Mouse (Mus musculus) CH12.LX (cell line): ENCODE results near the gene Glp2r. TPM values are rescaled to one million over a fixed set of nuclear protein-coding genes. Genes with fewer than 3 reads are reported as not detected.
A peak's percentile ranks its signal among the peaks of the same experiment; 100 is the strongest.

Experiments
- DNase-seq: peaks from one replicate; pipeline ENCODE4 v3.0.0-alpha.2; 2013; ENCODE audit errors: extremely low read depth
- H3K27ac ChIP-seq: 2 replicates; pipeline ENCODE4 v1.5.1; 2012; ENCODE audit warnings: low read depth, mild to moderate bottlenecking, control low read depth, moderate library complexity; ENCODE audit not compliant: insufficient read depth
- H3K27me3 ChIP-seq: replicated peaks from 2 replicates; pipeline ENCODE3; 2012; ENCODE audit warnings: inconsistent platforms
- H3K36me3 ChIP-seq, 2 experiments: replicated peaks in 1 of 2; 2 replicates each; pipeline versions ENCODE3 to v1.6.1; 2012; ENCODE audit warnings: inconsistent platforms in 1 of 2, low read length in 1 of 2, mild to moderate bottlenecking in 1 of 2, mixed read lengths in 1 of 2, moderate library complexity in 1 of 2; ENCODE audit not compliant: control insufficient read depth in 1 of 2, insufficient read depth in 1 of 2
- H3K4me1 ChIP-seq, 2 experiments: 2 replicates each; pipeline ENCODE4 v1.6.1; 2012; ENCODE audit warnings: inconsistent platforms in 1 of 2, moderate library complexity in 1 of 2; ENCODE audit not compliant: insufficient read depth in 2 of 2, control insufficient read depth in 1 of 2
- H3K4me2 ChIP-seq: 2 replicates; pipeline ENCODE4 v1.6.1; 2012; ENCODE audit warnings: low read depth, mild to moderate bottlenecking, control low read depth; ENCODE audit not compliant: poor library complexity, insufficient read depth, severe bottlenecking
- H3K4me3 ChIP-seq, 3 experiments: fragments of 150-350 bp in 1 of 3; sonication (generic) in 1 of 3; replicated peaks in 1 of 3; 2 replicates each; pipeline versions ENCODE3 to v1.5.1; 2011 to 2012; ENCODE audit warnings: low read depth in 2 of 3, low read length in 2 of 3, mild to moderate bottlenecking in 2 of 3, moderate library complexity in 2 of 3, control low read depth in 1 of 3, improper control_type of control experiment in 1 of 3, inconsistent platforms in 1 of 3, mixed read lengths in 1 of 3; ENCODE audit not compliant: poor library complexity in 1 of 3
- H3K79me2 ChIP-seq: replicated peaks from 2 replicates; pipeline ENCODE4 v1.6.1; 2012; ENCODE audit warnings: mild to moderate bottlenecking, moderate library complexity; ENCODE audit not compliant: control insufficient read depth, poor library complexity, insufficient read depth, severe bottlenecking; ENCODE audit errors: extremely low read depth
- H3K9ac ChIP-seq: 2 replicates; pipeline ENCODE4 v1.6.1; 2012; ENCODE audit warnings: low read depth, mild to moderate bottlenecking, control low read depth, moderate library complexity; ENCODE audit not compliant: insufficient read depth
- H3K9me3 ChIP-seq: replicated peaks from 2 replicates; pipeline ENCODE3; 2012; ENCODE audit warnings: low read length, inconsistent platforms, mixed read lengths
- CHD2 ChIP-seq: IDR thresholded peaks from 2 replicates; pipeline ENCODE4 v1.6.1; 2011; ENCODE audit warnings: low read length, improper control_type of control experiment
- CTCF ChIP-seq, 2 experiments: IDR thresholded peaks in 1 of 2; conservative IDR thresholded peaks in 1 of 2; 2 replicates each; pipeline ENCODE4 v1.5.1; 2011 to 2012; ENCODE audit warnings: low read depth in 2 of 2, low read length in 2 of 2, improper control_type of control experiment in 1 of 2, inconsistent platforms in 1 of 2, mild to moderate bottlenecking in 1 of 2, moderate library complexity in 1 of 2
- E2F4 ChIP-seq: IDR thresholded peaks from 2 replicates; pipeline ENCODE4 v1.6.1; 2011; ENCODE audit warnings: low read depth, low read length, improper control_type of control experiment; ENCODE audit not compliant: insufficient replicate concordance
- ELF1 ChIP-seq: IDR thresholded peaks from 2 replicates; pipeline ENCODE4 v1.6.1; 2014; ENCODE audit warnings: low read depth, mild to moderate bottlenecking, inconsistent platforms, low read length, improper control_type of control experiment
- EP300 ChIP-seq: IDR thresholded peaks from 2 replicates; pipeline ENCODE4 v1.6.1; 2011; ENCODE audit warnings: low read length, improper control_type of control experiment
- ETS1 ChIP-seq: conservative IDR thresholded peaks from 2 replicates; pipeline ENCODE4 v1.6.1; 2012; ENCODE audit warnings: low read depth, mild to moderate bottlenecking, inconsistent platforms, low read length, improper control_type of control experiment, moderate library complexity
- GABPA ChIP-seq: IDR thresholded peaks from 2 replicates; pipeline ENCODE4 v1.6.1; 2012; ENCODE audit warnings: low read depth, low read length, improper control_type of control experiment, inconsistent platforms; ENCODE audit not compliant: insufficient replicate concordance
- HCFC1 ChIP-seq: IDR thresholded peaks from 2 replicates; pipeline ENCODE4 v1.6.1; 2012; ENCODE audit warnings: low read depth, mild to moderate bottlenecking, inconsistent platforms, low read length, improper control_type of control experiment
- IRF4 ChIP-seq: IDR thresholded peaks from 2 replicates; pipeline ENCODE4 v1.6.1; 2014; ENCODE audit warnings: low read depth, mild to moderate bottlenecking, inconsistent platforms, low read length, improper control_type of control experiment
- JUND ChIP-seq: conservative IDR thresholded peaks from 2 replicates; pipeline ENCODE4 v1.6.1; 2011; ENCODE audit warnings: low read depth, low read length, improper control_type of control experiment
- KAT2A ChIP-seq: IDR thresholded peaks from 2 replicates; pipeline ENCODE4 v1.6.1; 2012; ENCODE audit warnings: low read length, improper control_type of control experiment, inconsistent platforms; ENCODE audit not compliant: insufficient replicate concordance
- MAZ ChIP-seq: IDR thresholded peaks from 2 replicates; pipeline ENCODE4 v1.6.1; 2012; ENCODE audit warnings: low read depth, mild to moderate bottlenecking, inconsistent platforms, low read length, improper control_type of control experiment, moderate library complexity
- MEF2A ChIP-seq: IDR thresholded peaks from 2 replicates; pipeline ENCODE4 v1.6.1; 2014; ENCODE audit warnings: low read depth, mild to moderate bottlenecking, inconsistent platforms, low read length, improper control_type of control experiment, borderline replicate concordance
- MYC ChIP-seq: IDR thresholded peaks from 2 replicates; pipeline ENCODE4 v1.6.1; 2011; ENCODE audit warnings: low read depth, mild to moderate bottlenecking, improper control_type of control experiment, low read length
- NELFE ChIP-seq: IDR thresholded peaks from 2 replicates; pipeline ENCODE4 v1.6.1; 2011; ENCODE audit warnings: low read depth, low read length, improper control_type of control experiment
- POLR2AphosphoS2 ChIP-seq: IDR thresholded peaks from 2 replicates; pipeline ENCODE4 v1.6.1; 2011; ENCODE audit warnings: low read depth, low read length, improper control_type of control experiment
- RAD21 ChIP-seq: IDR thresholded peaks from 2 replicates; pipeline ENCODE4 v1.6.1; 2011; ENCODE audit warnings: low read depth, mild to moderate bottlenecking, low read length, improper control_type of control experiment, moderate library complexity
- RCOR1 ChIP-seq: conservative IDR thresholded peaks from 2 replicates; pipeline ENCODE4 v1.6.1; 2012; ENCODE audit warnings: low read depth, mild to moderate bottlenecking, inconsistent platforms, low read length, improper control_type of control experiment
- SIN3A ChIP-seq: IDR thresholded peaks from 2 replicates; pipeline ENCODE4 v1.6.1; 2012; ENCODE audit warnings: low read length, improper control_type of control experiment, inconsistent platforms
- SMC3 ChIP-seq: IDR thresholded peaks from 2 replicates; pipeline ENCODE4 v1.6.1; 2011; ENCODE audit warnings: low read depth, low read length, improper control_type of control experiment
- TCF12 ChIP-seq: IDR thresholded peaks from 2 replicates; pipeline ENCODE4 v1.6.1; 2014; ENCODE audit warnings: low read depth, mild to moderate bottlenecking, inconsistent platforms, low read length, improper control_type of control experiment
- USF1 ChIP-seq: IDR thresholded peaks from 2 replicates; pipeline ENCODE4 v1.6.1; 2014; ENCODE audit warnings: low read depth, mild to moderate bottlenecking, inconsistent platforms, low read length, improper control_type of control experiment
- USF2 ChIP-seq: conservative IDR thresholded peaks from 2 replicates; pipeline ENCODE4 v1.6.1; 2011; ENCODE audit warnings: low read depth, low read length, improper control_type of control experiment
- ZMIZ1 ChIP-seq: IDR thresholded peaks from 2 replicates; pipeline ENCODE4 v1.6.1; 2012; ENCODE audit warnings: low read depth, mild to moderate bottlenecking, inconsistent platforms, low read length, improper control_type of control experiment
- ZNF384 ChIP-seq: IDR thresholded peaks from 2 replicates; pipeline ENCODE4 v1.6.1; 2012; ENCODE audit warnings: low read depth, low read length, improper control_type of control experiment, inconsistent platforms
- dilution Hi-C: fragments of 300-500 bp; cut with MboI; formaldehyde crosslinking; loops from 2 replicates; pipeline ENCODE4 v1.14.3; 2020; ENCODE audit warnings: low sequenced_read_pairs; ENCODE audit not compliant: extremely low pct_unique_long_range_greater_than_20kb, extremely low pct_ligation_motif_present
- in situ Hi-C: fragments of 300-500 bp; cut with MboI; formaldehyde crosslinking; loops from 3 replicates; pipeline ENCODE4 v1.14.3; 2019; ENCODE audit warnings: low sequenced_read_pairs, low pct_ligation_motif_present, low pct_unique_long_range_greater_than_20kb, mixed read lengths
- polyA plus RNA-seq: library from polyadenylated mRNA; unstranded; fragments of >175 nt; gene quantifications from 2 replicates; pipeline ENCODE4 v1.2.1, GENCODE M21; 2012; ENCODE audit warnings: low read depth; ENCODE audit not compliant: insufficient read length
- total RNA-seq, 2 experiments: library from RNA; depleted of rRNA; stranded (reverse); fragments of 300-350 nt in 1 of 2; fragments of >200 nt in 1 of 2; gene quantifications; 2 replicates each; pipeline ENCODE4 v1.2.3; 2012 to 2014

Gene Glp2r
- total RNA-seq (2012; rRNA removed) (0.04 TPM in 2 replicates), total RNA-seq (2014; rRNA removed) (0.04 and 0.09 TPM in 2 replicates), polyA plus RNA-seq (0.07 TPM in 1 of 2 replicates, not detected in the other)

DNA sequence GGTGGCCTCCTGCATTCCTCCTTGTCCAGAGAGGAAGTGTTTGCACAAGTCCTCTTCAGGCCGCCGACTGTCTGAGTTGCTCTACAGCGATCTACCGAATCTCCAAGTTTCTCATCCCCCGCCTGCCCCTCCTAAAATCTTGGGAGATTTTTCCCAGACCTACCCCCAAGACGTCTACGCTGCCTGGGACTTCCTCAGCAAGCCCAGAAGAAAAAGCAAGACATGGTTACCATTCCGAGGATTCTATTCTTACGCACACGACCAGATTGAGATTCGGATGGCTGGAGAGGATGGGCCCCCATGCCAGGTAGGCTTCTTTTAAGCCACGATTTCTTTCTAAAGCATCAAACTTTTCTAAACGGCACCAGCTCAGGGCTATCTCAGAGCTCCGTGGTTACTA lies at the start of gene Glp2r:
Glp2r (minus strand) TSS at position 101 of the 400 bp plus-strand sequence.
- in situ Hi-C loops (no loop called here), dilution Hi-C loops (no loop called here)
- Histone ChIP-seq H3K9me3 (no peaks in the 10 kb centered on the region), H3K4me1 (peaks cover 0 to 20% of the 10 kb centered on the region in 2 experiments; a peak in 2 of 4 replicates), H3K4me3 (no peak within 1 kb of the TSS), H3K36me3 (no peaks in the 10 kb centered on the region), H3K79me2 (no peaks in the 10 kb centered on the region), H3K27me3 (no peaks in the 10 kb centered on the region), H3K27ac (no peak within 1 kb of the TSS), H3K4me2 (no peak within 1 kb of the TSS), H3K9ac (no peak within 1 kb of the TSS)
- DNase-seq, result no peak
- TF ChIP-seq ZMIZ1 (no peak), MEF2A (no peak), RAD21 (no peak), E2F4 (no peak), JUND (no peak), ZNF384 (no peak), TCF12 (no peak), HCFC1 (no peak), GABPA (no peak), CHD2 (no peak), KAT2A (no peak)

- H3K4me3 ChIP-seq, result no peak overlapping the region
- H3K9ac ChIP-seq, result no peak overlapping the region
- H3K36me3 ChIP-seq, result no peaks in the 10 kb centered on the region
- no peaks in the 10 kb centered on the region for H3K9me3 ChIP-seq
- DNase-seq, result peak; percentile 68
- peak overlapping the region; percentile 60; the same call in 1 of the 2 replicates for H3K4me2 ChIP-seq
- peaks cover 3 to 5% of the 10 kb centered on the region in 2 experiments; a peak in 2 of 4 replicates for H3K4me1 ChIP-seq
- TF ChIP-seq SMC3, result peak; percentile 63
- no peak for TF ChIP-seq RCOR1
- TF ChIP-seq RAD21, result peak; percentile 53
- TF ChIP-seq CTCF (conservative IDR thresholded peaks at IDR 0.05 in 1 of 2, IDR thresholded peaks at IDR 0.05 in 1 of 2; ENCODE audit: low read depth in 2 of 2, low read length in 2 of 2), result peak; percentile 51 to 86
- TF ChIP-seq, all 38 proteins: peak for 3
- dilution Hi-C loops (no loop called here), in situ Hi-C loops (no loop called here)
- Histone ChIP-seq H3K27me3 (peaks cover 21% of the 10 kb centered on the region), H3K79me2 (no peaks in the 10 kb centered on the region), H3K27ac (no peak overlapping the region)
Observed at GRCm38 (mm10) chr11:67820221-67820620, 49.3 kb upstream of the Glp2r start.

DNA sequence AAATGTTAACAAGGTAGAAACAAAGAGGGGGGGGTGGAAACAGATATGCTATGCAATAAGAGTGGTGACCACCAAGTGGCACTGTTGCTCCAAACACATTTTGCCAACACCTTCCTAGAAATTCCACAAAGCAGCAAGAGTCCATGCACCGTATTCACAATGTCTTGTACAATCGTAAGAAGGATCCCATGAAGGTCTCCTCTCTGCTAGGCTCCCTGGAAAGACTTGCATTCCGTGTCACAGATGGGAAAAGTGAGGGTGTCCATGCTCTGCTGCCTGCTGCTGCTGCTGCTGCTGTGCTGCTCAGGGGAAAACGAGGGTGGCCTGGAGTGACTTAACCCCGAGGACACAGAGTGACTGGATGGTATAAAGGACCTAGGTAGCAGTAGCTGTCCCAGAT lies 48.7 kb upstream of the Glp2r start:
- dilution Hi-C loops, result no loop called here
- peak; percentile 23 for DNase-seq
- H3K9ac ChIP-seq, result no peak overlapping the region
- no peaks in the 10 kb centered on the region for H3K9me3 ChIP-seq
- H3K36me3 ChIP-seq, result no peaks in the 10 kb centered on the region
- no peaks in the 10 kb centered on the region for H3K79me2 ChIP-seq
- TF ChIP-seq NELFE, result no peak
- no peak for TF ChIP-seq ELF1
- no peak for TF ChIP-seq MYC
- TF ChIP-seq EP300, result no peak
- no peak for TF ChIP-seq ETS1
- TF ChIP-seq USF2, result no peak
- no peak for TF ChIP-seq POLR2AphosphoS2
- TF ChIP-seq USF1, result no peak
- peak; percentile 75 for TF ChIP-seq RAD21
- TF ChIP-seq GABPA, result no peak
- no peak for TF ChIP-seq KAT2A
- no peak for TF ChIP-seq MAZ
- TF ChIP-seq CTCF (conservative IDR thresholded peaks at IDR 0.05 in 1 of 2, IDR thresholded peaks at IDR 0.05 in 1 of 2; ENCODE audit: low read depth in 2 of 2, low read length in 2 of 2), result peak; percentile 70 to 83
- TF ChIP-seq IRF4, result no peak
- no peak for TF ChIP-seq SIN3A
- peak; percentile 47 for TF ChIP-seq SMC3
- peaks cover 3 to 5% of the 10 kb centered on the region in 2 experiments; a peak in 2 of 4 replicates for H3K4me1 ChIP-seq
- in situ Hi-C loops, result no loop called here
- no peak overlapping the region for H3K4me3 ChIP-seq
- H3K4me2 ChIP-seq, result peak overlapping the region; percentile 60
- no peak overlapping the region for H3K27ac ChIP-seq
- H3K27me3 ChIP-seq, result peaks cover 21% of the 10 kb centered on the region
